Mouse (Mus musculus): ENCODE measurements around the gene Suds3. TPM values are rescaled to one million over a fixed set of nuclear protein-coding genes. Genes with fewer than 3 reads are reported as not detected.

Suds3 gene
- total RNA-seq, 1 experiment, result 58.7 TPM

DNA sequence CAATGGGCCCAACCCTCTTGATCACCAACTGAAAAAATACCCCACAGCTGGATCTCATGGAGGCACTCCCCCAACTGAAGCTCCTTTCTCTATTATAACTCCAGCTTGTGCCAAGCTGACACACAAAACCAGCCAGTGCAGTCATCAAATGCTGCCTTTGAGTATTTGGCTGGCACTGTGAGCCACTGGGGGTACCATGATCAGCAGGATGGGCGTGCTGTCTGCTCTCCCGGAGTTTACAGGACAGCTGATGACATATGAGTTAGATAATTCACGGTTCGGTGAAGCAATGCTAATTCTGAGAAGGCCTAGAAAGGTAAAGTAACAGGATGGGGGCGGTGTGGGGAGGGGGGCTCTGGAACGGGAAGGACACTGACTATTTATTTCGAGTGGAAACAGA lies 66.0 kb downstream of the Suds3 start:
- DNase-seq (ENCODE audit: low read depth, low spot score), result no peak
- H3K9ac ChIP-seq (ENCODE audit: insufficient read depth, low read depth, low read length, poor library complexity, severe bottlenecking), result no peak overlapping the region
- TF ChIP-seq CHD2 (IDR thresholded peaks at IDR 0.05; ENCODE audit: low read depth, low read length) (no peak), ZC3H11A (IDR thresholded peaks at IDR 0.05; ENCODE audit: borderline replicate concordance, low read depth, low read length) (no peak), HCFC1 (IDR thresholded peaks at IDR 0.05; ENCODE audit: borderline replicate concordance, insufficient read depth, low read length) (no peak), MAFK (IDR thresholded peaks at IDR 0.05; ENCODE audit: insufficient read depth, low read depth, low read length) (no peak), ZNF384 (IDR thresholded peaks at IDR 0.05; ENCODE audit: low read depth, low read length) (no peak)
- H3K9me3 ChIP-seq (ENCODE audit: control insufficient read depth, insufficient read depth, low read depth, low read length), result no peaks in the 10 kb centered on the region
- no peak overlapping the region for H3K4me3 ChIP-seq (ENCODE audit: insufficient read depth in 1 of 2, low read depth in 1 of 2, low read length in 2 of 2, poor library complexity in 1 of 2, severe bottlenecking in 1 of 2)
- in situ Hi-C loops (cut with MboI; ENCODE audit: low sequenced_read_pairs in 2 of 2, unreplicated experiment in 2 of 2), result no loop called here
- no peak overlapping the region for H3K27ac ChIP-seq (ENCODE audit: insufficient read depth, low read depth, low read length, poor library complexity, severe bottlenecking)
- H3K36me3 ChIP-seq (ENCODE audit: control insufficient read depth, insufficient read depth, low read length, poor library complexity, severe bottlenecking), result no peaks in the 10 kb centered on the region
- peaks cover 0 to 5% of the 10 kb centered on the region in 2 experiments; a peak in 2 of 4 replicates for H3K4me1 ChIP-seq (ENCODE audit: control insufficient read depth in 2 of 2, insufficient read depth in 2 of 2, low read length in 2 of 2, poor library complexity in 1 of 2)

DNA sequence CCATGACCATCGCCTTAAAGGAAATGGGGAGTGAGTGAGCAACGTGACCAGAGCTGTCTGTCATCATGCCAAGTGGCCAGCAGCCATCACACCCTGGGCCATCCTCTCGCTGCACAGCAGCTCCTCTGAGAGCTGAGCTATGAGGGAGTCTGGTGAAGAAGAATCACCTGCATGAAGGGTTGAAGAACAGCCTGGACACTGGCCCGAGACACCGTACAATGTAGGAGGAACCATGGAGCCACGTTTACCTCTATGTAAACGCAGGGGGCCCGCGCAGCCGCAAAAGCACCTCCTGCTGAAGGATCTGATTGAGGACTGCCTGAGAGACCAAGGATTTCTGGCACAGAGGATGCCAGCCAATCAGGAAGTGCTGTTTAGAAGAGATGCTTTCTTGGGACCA lies 70.8 kb downstream of the Suds3 start:
- in situ Hi-C loops (cut with MboI; ENCODE audit: low sequenced_read_pairs in 2 of 2, unreplicated experiment in 2 of 2), result no loop called here

DNA sequence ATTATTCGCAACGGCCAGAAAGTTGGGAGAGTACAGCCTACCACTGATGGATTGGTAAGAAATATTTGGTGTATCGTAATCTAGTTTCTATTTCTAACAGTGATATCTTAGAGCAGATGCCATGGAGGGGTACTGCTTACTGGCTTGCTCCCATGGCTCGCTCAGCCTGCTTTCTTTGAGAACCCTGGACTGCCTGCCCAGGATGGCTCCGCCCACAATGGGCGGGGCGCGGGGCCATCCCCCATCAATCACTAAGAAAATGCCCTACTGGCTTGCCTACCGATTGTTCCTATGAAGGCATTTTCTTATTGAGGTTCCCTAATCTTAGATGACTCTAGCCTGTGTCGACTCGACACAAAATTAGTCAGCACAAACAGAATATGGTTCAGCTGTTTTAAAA lies 73.3 kb downstream of the Suds3 start:
- H3K9ac ChIP-seq (ENCODE audit: insufficient read depth, low read depth, low read length, poor library complexity, severe bottlenecking), result no peak overlapping the region
- in situ Hi-C loops (cut with MboI; ENCODE audit: low sequenced_read_pairs in 2 of 2, unreplicated experiment in 2 of 2), result no loop called here
- H3K4me3 ChIP-seq (ENCODE audit: insufficient read depth in 1 of 2, low read depth in 1 of 2, low read length in 2 of 2, poor library complexity in 1 of 2, severe bottlenecking in 1 of 2), result no peak overlapping the region
- no peaks in the 10 kb centered on the region for H3K36me3 ChIP-seq (ENCODE audit: control insufficient read depth, insufficient read depth, low read length, poor library complexity, severe bottlenecking)
- no peaks in the 10 kb centered on the region for H3K9me3 ChIP-seq (ENCODE audit: control insufficient read depth, insufficient read depth, low read depth, low read length)
- no peak overlapping the region for H3K27ac ChIP-seq (ENCODE audit: insufficient read depth, low read depth, low read length, poor library complexity, severe bottlenecking)
- TF ChIP-seq ZC3H11A (IDR thresholded peaks at IDR 0.05; ENCODE audit: borderline replicate concordance, low read depth, low read length) (no peak), CHD2 (IDR thresholded peaks at IDR 0.05; ENCODE audit: low read depth, low read length) (no peak), HCFC1 (IDR thresholded peaks at IDR 0.05; ENCODE audit: borderline replicate concordance, insufficient read depth, low read length) (no peak), MAFK (IDR thresholded peaks at IDR 0.05; ENCODE audit: insufficient read depth, low read depth, low read length) (no peak), ZNF384 (IDR thresholded peaks at IDR 0.05; ENCODE audit: low read depth, low read length) (no peak)
- peaks cover 0 to 3% of the 10 kb centered on the region in 2 experiments; a peak in 1 of 4 replicates for H3K4me1 ChIP-seq (ENCODE audit: control insufficient read depth in 2 of 2, insufficient read depth in 2 of 2, low read length in 2 of 2, poor library complexity in 1 of 2)
- no peak for DNase-seq (ENCODE audit: low read depth, low spot score)

More for the DNA sequence above, 70.8 kb downstream of the Suds3 start:
- Histone ChIP-seq H3K9ac (ENCODE audit: insufficient read depth, low read depth, low read length, poor library complexity, severe bottlenecking) (no peak overlapping the region), H3K4me1 (ENCODE audit: control insufficient read depth in 2 of 2, insufficient read depth in 2 of 2, low read length in 2 of 2, poor library complexity in 1 of 2) (peaks cover 0 to 6% of the 10 kb centered on the region in 2 experiments; a peak in 2 of 4 replicates), H3K9me3 (ENCODE audit: control insufficient read depth, insufficient read depth, low read depth, low read length) (no peaks in the 10 kb centered on the region), H3K36me3 (ENCODE audit: control insufficient read depth, insufficient read depth, low read length, poor library complexity, severe bottlenecking) (no peaks in the 10 kb centered on the region), H3K4me3 (ENCODE audit: insufficient read depth in 1 of 2, low read depth in 1 of 2, low read length in 2 of 2, poor library complexity in 1 of 2, severe bottlenecking in 1 of 2) (no peak overlapping the region), H3K27ac (ENCODE audit: insufficient read depth, low read depth, low read length, poor library complexity, severe bottlenecking) (no peak overlapping the region)
- TF ChIP-seq HCFC1 (IDR thresholded peaks at IDR 0.05; ENCODE audit: borderline replicate concordance, insufficient read depth, low read length), result no peak
- TF ChIP-seq ZNF384 (IDR thresholded peaks at IDR 0.05; ENCODE audit: low read depth, low read length), result no peak
- TF ChIP-seq ZC3H11A (IDR thresholded peaks at IDR 0.05; ENCODE audit: borderline replicate concordance, low read depth, low read length), result no peak
- no peak for TF ChIP-seq MAFK (IDR thresholded peaks at IDR 0.05; ENCODE audit: insufficient read depth, low read depth, low read length)
- TF ChIP-seq CHD2 (IDR thresholded peaks at IDR 0.05; ENCODE audit: low read depth, low read length), result no peak
- DNase-seq (ENCODE audit: low read depth, low spot score), result no peak

Other genes starting within 250 kb of the Suds3 start
- 6.9 and 10.0 TPM in 2 replicates for gene Taok3, start 4.0 kb upstream of the Suds3 start, total RNA-seq (2012; rRNA removed)
- 367 and 381 TPM in 2 replicates for gene Pebp1, start 171.5 kb upstream of the Suds3 start, total RNA-seq (2012; rRNA removed)
- gene Vsig10, start 203.0 kb upstream of the Suds3 start, total RNA-seq (2012; rRNA removed), result 11.7 and 25.7 TPM in 2 replicates
- gene Wsb2, start 241.2 kb upstream of the Suds3 start, total RNA-seq (2012; rRNA removed), result 76.7 and 84.5 TPM in 2 replicates